Mouse (Mus musculus) limb, embryonic 12.5 days (tissue): ENCODE data around the gene Nedd4. TPM values are rescaled to one million over a fixed set of nuclear protein-coding genes. Genes with fewer than 3 reads are reported as not detected.

Experiments used
- ATAC-seq: fragments of 200-750 bp; cut with Nextera tagmentation; 2 replicates; pipeline ENCODE4 v1.8.0; 2017; ENCODE audit warnings: low read depth, moderate TSS enrichment; ENCODE audit not compliant: insufficient number of reproducible peaks, insufficient read depth, low FRiP score, low TSS enrichment
- H3K27ac ChIP-seq: fragments of 300-500 bp; sonication (generic); 2 replicates; pipeline ENCODE4 v1.5.1; 2016; ENCODE audit warnings: mild to moderate bottlenecking, moderate library complexity
- H3K27me3 ChIP-seq: fragments of 300-500 bp; sonication (generic); 2 replicates; pipeline ENCODE4 v1.6.1; 2016; ENCODE audit warnings: mild to moderate bottlenecking, moderate library complexity
- H3K36me3 ChIP-seq: fragments of 300-500 bp; sonication (generic); 2 replicates; pipeline ENCODE4 v1.6.1; 2016; ENCODE audit warnings: mild to moderate bottlenecking, moderate library complexity
- H3K4me1 ChIP-seq: fragments of 300-500 bp; sonication (generic); replicated peaks from 2 replicates; pipeline ENCODE4 v1.6.1; 2016
- H3K4me2 ChIP-seq: fragments of 300-500 bp; sonication (generic); 2 replicates; pipeline ENCODE4 v1.6.1; 2016; ENCODE audit warnings: mild to moderate bottlenecking, moderate library complexity
- H3K4me3 ChIP-seq: fragments of 300-500 bp; sonication (generic); replicated peaks from 2 replicates; pipeline ENCODE4 v1.5.1; 2016; ENCODE audit warnings: mild to moderate bottlenecking
- H3K9ac ChIP-seq: fragments of 300-500 bp; sonication (generic); replicated peaks from 2 replicates; pipeline ENCODE4 v1.6.1; 2016; ENCODE audit warnings: mild to moderate bottlenecking, moderate library complexity
- H3K9me3 ChIP-seq: fragments of 300-500 bp; sonication (generic); 2 replicates; pipeline ENCODE4 v1.6.1; 2016; ENCODE audit warnings: mild to moderate bottlenecking, moderate library complexity
- WGBS: fragments of 180-500 bp; shearing (Covaris S2); methylation state at CpG from one replicate; pipeline ENCODE4 v1.1.7; 2016; 5-methylcytosine and 5-hydroxymethylcytosine counted together
- polyA plus RNA-seq: library from polyadenylated mRNA; unstranded; fragments of >200 nt; fragmentation: Nextera tagmentation; extraction: Ambion mirVana; gene quantifications from 2 replicates; pipeline ENCODE4 v1.2.1, GENCODE M21; 2016

The Nedd4 gene
- 815 and 839 TPM in 2 replicates for polyA plus RNA-seq

DNA sequence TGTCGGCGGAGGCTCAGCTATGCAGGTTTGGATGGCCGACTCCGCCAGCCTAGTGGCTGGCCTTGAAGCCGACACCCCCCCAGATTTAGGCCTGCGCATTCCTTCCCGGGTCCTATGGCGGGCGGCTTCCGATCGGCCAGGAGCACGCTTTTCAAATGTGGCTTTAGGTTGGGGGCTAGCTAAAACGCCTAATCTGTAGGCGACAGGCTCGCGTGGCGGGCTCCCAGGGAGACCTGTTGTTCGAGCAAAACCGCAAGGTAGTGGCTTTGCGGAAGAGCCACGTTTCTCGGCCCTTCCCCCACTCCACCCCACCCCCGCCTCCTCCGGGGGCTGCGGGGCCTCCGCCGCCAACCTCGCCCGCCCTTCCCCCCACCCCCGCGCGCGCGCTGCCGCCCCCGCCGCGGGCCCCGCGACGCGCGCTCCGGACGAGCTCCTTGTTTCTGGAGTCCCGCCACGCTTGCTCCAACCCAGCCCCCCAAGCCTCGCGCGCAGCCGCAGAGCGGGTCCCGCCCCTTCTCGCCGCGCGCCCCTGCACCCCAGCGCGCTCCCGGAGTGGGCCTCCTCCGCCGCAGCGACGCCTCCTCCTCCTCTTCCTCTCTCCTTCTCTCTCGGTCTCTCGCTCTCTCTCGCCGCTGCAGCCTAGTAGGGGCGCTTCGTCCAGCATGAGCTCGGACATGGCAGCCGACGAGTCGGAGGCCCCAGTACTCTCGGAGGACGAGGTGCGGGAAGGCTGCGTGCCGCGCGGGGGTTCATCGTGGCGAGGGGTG lies at the start of gene Nedd4:
Gene Nedd4, plus strand, starts transcription at position 452 of the 767 bp plus-strand sequence.
- under 1% methylated on average over 72 of the region's 83 CpGs for WGBS
- H3K4me2 ChIP-seq = peak within 1 kb of the TSS; percentile 98
- ATAC-seq = peak; percentile 86
- H3K27me3 ChIP-seq = no peaks in the 10 kb centered on the region
- H3K4me1 ChIP-seq = peaks cover 37% of the 10 kb centered on the region
- peaks cover 30% of the 10 kb centered on the region for H3K36me3 ChIP-seq
- peak within 1 kb of the TSS; percentile 100 for H3K9ac ChIP-seq
- peak within 1 kb of the TSS; percentile 100 for H3K27ac ChIP-seq
- peak within 1 kb of the TSS; percentile 97 for H3K4me3 ChIP-seq
- H3K9me3 ChIP-seq = no peaks in the 10 kb centered on the region

DNA sequence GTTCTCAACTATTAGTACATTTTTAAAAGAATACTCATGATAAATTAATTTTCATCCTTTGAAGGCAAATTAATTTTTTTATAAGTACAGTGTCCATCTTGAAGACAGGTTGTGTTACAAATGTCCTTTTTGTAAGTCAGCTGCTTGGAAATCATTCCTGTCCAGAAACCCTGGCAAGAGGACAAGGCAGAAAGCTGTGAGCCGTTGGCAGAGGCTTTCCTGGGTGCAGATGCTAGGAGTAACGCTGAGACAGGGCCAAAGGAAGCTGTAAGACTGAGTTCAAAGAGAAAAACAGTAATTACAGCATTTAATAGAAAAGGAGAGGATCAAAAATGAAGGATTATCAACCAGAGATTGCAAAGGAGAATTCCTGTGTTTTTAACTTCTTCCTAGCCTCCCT lies 48.3 kb upstream of the Nedd4 start:
- ATAC-seq = no peak
- 73% methylated on average over 2 of the region's 2 CpGs for WGBS
- H3K36me3 ChIP-seq = peaks cover 49% of the 10 kb centered on the region

DNA sequence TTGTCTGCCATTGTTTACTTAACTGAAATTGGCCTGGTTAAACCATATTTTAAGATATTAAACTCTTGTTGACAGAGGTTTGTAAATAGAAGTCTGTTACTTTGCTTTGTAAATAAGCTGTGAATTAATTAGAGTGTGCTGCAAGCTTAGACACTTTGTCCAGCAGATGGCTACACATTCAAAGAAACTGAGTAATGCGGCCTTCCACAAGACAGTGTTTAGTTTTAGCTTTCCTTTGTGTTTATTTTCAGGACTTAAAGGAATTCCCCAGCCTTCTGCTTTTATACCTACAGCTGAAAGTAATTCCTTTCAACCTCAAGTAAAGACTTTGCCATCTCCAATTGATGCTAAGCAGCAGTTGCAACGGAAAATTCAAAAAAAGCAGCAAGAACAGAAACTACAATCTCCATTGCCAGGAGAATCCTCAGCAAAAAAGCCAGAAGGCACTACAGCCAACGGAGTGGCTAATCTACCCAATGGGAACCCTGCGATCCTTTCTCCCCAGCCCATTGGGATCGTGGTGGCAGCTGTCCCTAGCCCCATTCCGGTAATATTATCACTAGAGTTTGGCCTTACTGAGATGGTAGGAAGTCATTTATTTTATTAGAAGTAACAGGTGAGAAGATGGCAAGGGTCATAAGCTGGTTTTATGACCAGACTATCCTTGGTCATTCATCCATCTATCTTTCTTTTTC lies 47.2 kb upstream of the Nedd4 start:
- Histone ChIP-seq H3K4me1 (no peaks in the 10 kb centered on the region), H3K27ac (0 out of 2 replicates have a peak overlapping the region, but pooled peaks have one; percentile 12), H3K4me3 (no peak overlapping the region), H3K9ac (no peak overlapping the region), H3K36me3 (peaks cover 55% of the 10 kb centered on the region), H3K27me3 (no peaks in the 10 kb centered on the region), H3K4me2 (no peak overlapping the region), H3K9me3 (no peaks in the 10 kb centered on the region)
- WGBS = 85% methylated on average over 6 of the region's 6 CpGs
- no peak for ATAC-seq

More for the DNA sequence above, 48.3 kb upstream of the Nedd4 start:
- 0 out of 2 replicates have a peak overlapping the region, but pooled peaks have one; percentile 12 for H3K27ac ChIP-seq
- no peaks in the 10 kb centered on the region for H3K27me3 ChIP-seq
- H3K4me1 ChIP-seq = no peaks in the 10 kb centered on the region
- no peak overlapping the region for H3K9ac ChIP-seq
- H3K4me3 ChIP-seq = no peak overlapping the region
- H3K4me2 ChIP-seq = no peak overlapping the region
- no peaks in the 10 kb centered on the region for H3K9me3 ChIP-seq

DNA sequence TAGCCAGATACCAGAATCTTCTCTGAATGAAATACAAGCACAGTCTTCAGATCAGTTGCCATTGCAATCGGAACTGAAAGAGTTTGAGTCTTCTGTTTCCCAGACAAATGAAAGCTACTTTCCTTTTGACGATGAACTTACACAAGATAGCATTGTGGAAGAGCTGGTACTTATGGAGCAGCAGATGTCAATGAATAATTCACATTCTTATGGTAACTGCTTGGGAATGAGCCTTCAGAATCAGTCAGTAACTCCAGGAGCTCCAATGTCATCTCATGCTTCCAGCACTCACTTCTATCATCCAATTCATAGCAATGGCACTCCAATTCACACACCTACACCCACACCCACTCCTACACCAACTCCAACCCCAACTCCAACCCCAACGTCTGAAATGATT lies 44.1 kb upstream of the Nedd4 start:
- Histone ChIP-seq H3K4me2 (no peak overlapping the region), H3K4me3 (no peak overlapping the region), H3K9ac (no peak overlapping the region), H3K27ac (no peak overlapping the region), H3K27me3 (no peaks in the 10 kb centered on the region), H3K36me3 (peaks cover 41% of the 10 kb centered on the region), H3K4me1 (no peaks in the 10 kb centered on the region), H3K9me3 (no peaks in the 10 kb centered on the region)
- 88% methylated on average over 3 of the region's 3 CpGs for WGBS
- ATAC-seq = no peak

DNA sequence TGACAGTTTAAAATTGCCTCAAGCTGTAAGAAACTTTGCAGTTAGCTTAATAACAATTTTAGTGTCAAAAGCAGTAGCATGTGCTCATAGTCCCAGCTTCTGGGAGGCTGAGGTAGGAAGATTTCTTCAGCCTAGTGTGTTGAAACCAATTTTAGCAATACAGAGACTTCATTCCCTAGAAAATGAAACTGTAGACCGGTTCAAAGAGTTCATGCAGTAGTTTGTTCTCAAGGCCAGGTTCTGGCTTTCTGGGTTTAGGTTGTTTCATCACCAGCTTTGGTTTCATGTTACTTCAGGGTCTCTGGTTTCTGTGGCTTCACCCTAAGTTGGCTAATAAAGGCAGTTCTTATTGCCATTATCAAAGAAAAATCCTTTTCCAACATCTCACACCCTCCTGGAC lies 38.5 kb upstream of the Nedd4 start:
- H3K36me3 ChIP-seq = peaks cover 17% of the 10 kb centered on the region
- no peaks in the 10 kb centered on the region for H3K27me3 ChIP-seq
- WGBS = 86% methylated on average over 1 of the region's 1 CpGs
- H3K4me3 ChIP-seq = no peak overlapping the region
- no peaks in the 10 kb centered on the region for H3K9me3 ChIP-seq
- ATAC-seq = no peak
- H3K4me2 ChIP-seq = no peak overlapping the region
- no peak overlapping the region for H3K27ac ChIP-seq
- no peak overlapping the region for H3K9ac ChIP-seq
- H3K4me1 ChIP-seq = peaks cover 5% of the 10 kb centered on the region

DNA sequence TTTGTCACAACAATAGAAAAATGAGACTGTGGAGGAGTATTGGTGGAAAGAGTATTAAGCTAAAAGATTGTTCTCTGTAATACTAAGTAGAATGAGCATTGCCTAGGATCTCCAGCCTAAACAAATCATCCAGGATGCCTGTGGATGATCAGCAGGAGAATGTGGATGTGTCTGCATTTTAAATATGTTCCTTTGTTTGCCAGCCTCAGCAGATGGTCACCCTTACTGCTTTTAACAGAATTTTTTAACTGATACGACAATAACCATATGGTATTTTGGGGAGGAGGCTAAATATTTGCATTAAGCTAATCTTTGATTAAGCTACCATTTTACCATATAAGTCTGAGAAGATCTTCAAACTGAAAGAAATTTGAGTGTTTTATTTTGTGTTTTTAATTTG lies 34.5 kb upstream of the Nedd4 start:
- no peak for ATAC-seq
- 77% methylated on average over 1 of the region's 1 CpGs for WGBS
- no peaks in the 10 kb centered on the region for H3K9me3 ChIP-seq
- H3K4me1 ChIP-seq = peaks cover 5% of the 10 kb centered on the region
- H3K9ac ChIP-seq = no peak overlapping the region
- H3K4me2 ChIP-seq = no peak overlapping the region
- H3K27me3 ChIP-seq = no peaks in the 10 kb centered on the region
- no peak overlapping the region for H3K4me3 ChIP-seq
- H3K36me3 ChIP-seq = 0 out of 2 replicates have a peak, but pooled peaks cover 3% of the 10 kb centered on the region
- H3K27ac ChIP-seq = no peak overlapping the region

DNA sequence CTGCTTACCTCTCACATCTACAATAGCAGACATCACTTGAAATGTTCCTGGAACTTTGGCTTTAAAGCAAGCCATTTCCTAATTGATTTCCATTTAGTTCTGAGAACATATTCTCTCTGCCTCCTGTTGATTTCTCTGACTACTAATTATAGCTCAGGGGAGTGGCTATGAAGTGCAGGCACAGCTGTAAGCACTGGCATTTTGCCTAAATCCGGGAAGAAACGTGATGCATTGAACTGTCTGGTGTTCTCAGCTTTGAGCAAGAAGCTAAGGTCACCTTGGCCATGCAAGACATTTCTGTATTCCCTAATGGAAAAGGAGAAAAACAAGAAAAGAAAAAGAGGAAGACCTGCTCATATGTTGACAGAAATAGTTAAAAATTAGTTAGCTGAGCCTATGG lies 33.6 kb upstream of the Nedd4 start:
- Histone ChIP-seq H3K9me3 (no peaks in the 10 kb centered on the region), H3K27ac (no peak overlapping the region), H3K9ac (no peak overlapping the region), H3K4me1 (peaks cover 5% of the 10 kb centered on the region), H3K4me2 (no peak overlapping the region), H3K27me3 (no peaks in the 10 kb centered on the region), H3K4me3 (no peak overlapping the region), H3K36me3 (0 out of 2 replicates have a peak, but pooled peaks cover 3% of the 10 kb centered on the region)
- WGBS = 27% methylated on average over 2 of the region's 2 CpGs
- no peak for ATAC-seq

DNA sequence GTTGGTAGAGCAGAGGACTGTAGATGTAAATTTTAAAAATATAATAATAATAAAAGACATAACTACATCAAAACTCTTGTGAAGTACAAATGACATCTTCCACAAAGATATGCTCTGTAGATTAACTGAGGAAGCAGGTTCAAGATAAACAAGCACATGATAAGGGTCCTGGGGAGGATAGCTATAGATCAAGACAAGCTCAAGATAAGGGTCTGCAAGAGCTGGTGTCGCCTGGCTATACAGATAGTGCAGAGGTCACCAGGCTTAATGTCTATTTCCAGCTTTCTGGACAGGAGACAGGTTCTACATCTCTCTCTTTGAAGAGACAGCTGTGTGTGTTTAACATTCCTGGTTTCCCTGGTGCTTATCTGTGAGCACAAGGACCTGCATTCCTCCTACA lies 29.9 kb upstream of the Nedd4 start:
- Histone ChIP-seq H3K9ac (no peak overlapping the region), H3K9me3 (no peaks in the 10 kb centered on the region), H3K4me1 (peaks cover 5% of the 10 kb centered on the region), H3K36me3 (no peaks in the 10 kb centered on the region), H3K27ac (no peak overlapping the region), H3K4me3 (no peak overlapping the region), H3K27me3 (no peaks in the 10 kb centered on the region), H3K4me2 (no peak overlapping the region)
- no peak for ATAC-seq
- WGBS = 35% methylated on average over 1 of the region's 1 CpGs

DNA sequence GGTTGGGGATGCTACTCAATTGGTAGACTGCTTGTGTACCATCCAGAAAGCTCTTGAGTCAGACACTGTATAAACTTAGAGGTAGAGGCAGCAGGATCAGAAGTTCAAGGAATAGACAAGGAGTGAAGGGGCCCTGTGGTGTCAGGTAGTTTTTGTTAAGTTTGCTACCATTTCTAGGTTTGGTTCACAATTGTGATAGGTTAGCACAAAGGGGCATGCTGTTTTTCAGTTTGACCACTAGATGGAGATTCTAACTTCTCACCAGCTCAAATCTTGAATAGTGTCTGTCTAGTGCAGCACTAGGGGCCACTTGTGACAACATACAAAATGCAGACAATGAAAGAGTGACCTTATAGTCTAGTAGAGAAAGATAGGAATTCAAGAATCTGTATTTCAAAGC lies 27.0 kb upstream of the Nedd4 start:
- Histone ChIP-seq H3K36me3 (no peaks in the 10 kb centered on the region), H3K9ac (no peak overlapping the region), H3K4me2 (no peak overlapping the region), H3K27ac (no peak overlapping the region), H3K4me3 (no peak overlapping the region), H3K27me3 (no peaks in the 10 kb centered on the region), H3K9me3 (no peaks in the 10 kb centered on the region), H3K4me1 (peaks cover 5% of the 10 kb centered on the region)
- ATAC-seq = no peak

DNA sequence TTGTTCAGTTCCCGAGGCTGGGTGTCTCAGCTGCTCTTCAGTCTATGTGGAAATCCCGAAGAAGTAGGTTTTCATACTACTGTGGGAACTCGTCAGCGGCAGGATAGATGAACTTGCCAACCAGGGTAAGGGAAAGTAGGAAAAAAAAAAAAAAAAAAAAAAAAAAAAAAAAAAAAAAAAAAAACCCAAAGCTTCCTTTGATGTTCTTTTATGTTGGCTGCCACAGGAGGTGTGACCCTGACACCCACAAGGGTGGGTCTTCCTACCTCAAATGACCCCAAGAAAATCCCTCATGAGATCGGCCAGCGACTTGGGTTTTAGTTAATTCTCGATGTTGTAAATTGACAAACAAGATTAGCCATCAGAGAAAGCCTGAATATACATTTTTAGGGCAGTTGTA lies 25.6 kb upstream of the Nedd4 start:
- no peak overlapping the region for H3K4me2 ChIP-seq
- H3K9ac ChIP-seq = no peak overlapping the region
- no peak for ATAC-seq
- H3K27me3 ChIP-seq = no peaks in the 10 kb centered on the region
- 76% methylated on average over 7 of the region's 7 CpGs for WGBS
- H3K36me3 ChIP-seq = no peaks in the 10 kb centered on the region
- H3K4me3 ChIP-seq = no peak overlapping the region
- no peak overlapping the region for H3K27ac ChIP-seq
- no peaks in the 10 kb centered on the region for H3K9me3 ChIP-seq
- peaks cover 18% of the 10 kb centered on the region for H3K4me1 ChIP-seq

DNA sequence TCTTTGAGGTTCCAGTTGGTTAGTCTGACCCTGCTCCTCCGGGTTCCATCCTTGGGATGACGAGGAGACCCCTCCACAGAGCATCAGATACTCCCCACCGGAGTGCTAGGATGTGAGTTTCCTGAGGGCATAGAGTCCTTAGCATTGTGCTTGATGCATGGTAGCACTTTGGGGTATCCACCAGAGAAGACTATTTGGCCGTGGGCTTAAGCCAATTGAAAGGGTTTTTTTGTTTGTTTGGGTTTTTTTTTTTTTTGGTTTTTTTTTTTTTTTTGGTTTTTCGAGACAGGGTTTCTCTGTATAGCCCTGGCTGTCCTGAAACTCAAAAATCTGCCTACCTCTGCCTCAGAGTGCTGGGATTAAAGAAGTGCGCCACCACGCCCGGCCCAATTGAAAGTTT lies 24.9 kb upstream of the Nedd4 start:
- H3K27ac ChIP-seq = no peak overlapping the region
- H3K36me3 ChIP-seq = no peaks in the 10 kb centered on the region
- H3K4me2 ChIP-seq = no peak overlapping the region
- H3K4me1 ChIP-seq = peaks cover 21% of the 10 kb centered on the region
- no peak overlapping the region for H3K4me3 ChIP-seq
- 89% methylated on average over 8 of the region's 8 CpGs for WGBS
- H3K9me3 ChIP-seq = no peaks in the 10 kb centered on the region
- no peak for ATAC-seq
- no peak overlapping the region for H3K9ac ChIP-seq
- no peaks in the 10 kb centered on the region for H3K27me3 ChIP-seq
